Mouse (Mus musculus) R1 (cell line): ENCODE data around the gene Lrp8.

Source experiments
- DNase-seq: peaks from one replicate; pipeline ENCODE4 v3.0.0-alpha.2; 2018; ENCODE audit warnings: low read depth, low spot score

The Lrp8 gene

DNA sequence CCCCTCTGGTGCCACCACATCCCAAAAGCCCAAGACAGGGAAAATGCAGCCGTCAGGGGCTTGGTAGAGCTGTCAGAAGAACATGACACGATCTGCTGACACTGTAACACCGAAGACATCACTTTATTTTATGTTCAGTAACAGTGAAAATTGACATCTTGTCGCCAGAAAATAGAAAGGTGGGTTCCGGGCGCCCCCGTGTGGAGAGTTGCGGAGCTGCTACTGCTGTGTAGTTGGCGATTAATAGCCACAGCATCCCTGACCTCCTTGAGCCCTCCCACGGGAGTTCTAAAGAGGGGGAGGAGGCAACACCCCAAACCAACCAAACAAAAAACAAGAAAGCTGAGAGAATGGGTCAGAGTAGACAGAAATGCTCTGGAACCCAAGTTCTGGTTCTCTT is 42.9 kb downstream of the Lrp8 start:
- peak; percentile 59 for DNase-seq

DNA sequence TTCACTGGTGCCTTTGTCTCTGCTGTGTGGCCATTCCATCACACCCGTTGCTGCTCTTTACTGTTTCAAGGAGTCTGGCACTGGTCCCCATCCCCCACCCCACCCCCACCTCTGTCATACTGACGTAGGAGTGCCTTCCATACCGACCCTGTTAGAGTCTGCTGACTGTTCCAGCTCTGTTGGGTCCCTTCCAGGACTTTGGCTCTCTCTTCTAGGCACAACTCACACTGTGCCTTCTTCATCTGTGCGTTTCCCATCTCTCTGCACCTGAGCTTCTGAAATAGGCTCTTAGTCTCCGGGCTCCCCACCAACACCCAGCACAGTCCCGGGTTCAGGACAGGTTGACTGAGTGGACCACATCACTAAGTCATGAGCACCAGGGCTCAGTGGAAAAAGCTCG is 44.7 kb downstream of the Lrp8 start:
- DNase-seq: no peak

DNA sequence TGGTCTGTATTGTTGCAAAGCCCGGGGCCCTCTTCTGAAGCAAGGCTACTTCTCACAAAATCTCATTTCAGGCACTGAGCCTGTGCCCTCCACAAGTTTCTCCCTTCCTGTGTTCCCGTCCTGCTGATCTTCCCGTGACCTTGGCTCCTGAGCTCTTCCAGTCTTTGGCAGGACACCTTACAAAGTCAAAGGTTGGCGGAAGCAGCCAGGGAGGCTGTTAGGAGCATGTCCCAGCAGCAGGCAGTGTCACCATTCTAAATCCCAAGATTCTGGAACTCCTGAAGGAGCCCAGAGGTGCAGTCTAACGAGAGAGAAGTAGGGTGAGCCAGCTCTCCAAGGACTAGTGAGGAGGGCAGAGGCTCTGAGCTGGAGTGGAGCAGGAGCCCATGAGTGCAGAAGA is 46.5 kb downstream of the Lrp8 start:
- DNase-seq: no peak

DNA sequence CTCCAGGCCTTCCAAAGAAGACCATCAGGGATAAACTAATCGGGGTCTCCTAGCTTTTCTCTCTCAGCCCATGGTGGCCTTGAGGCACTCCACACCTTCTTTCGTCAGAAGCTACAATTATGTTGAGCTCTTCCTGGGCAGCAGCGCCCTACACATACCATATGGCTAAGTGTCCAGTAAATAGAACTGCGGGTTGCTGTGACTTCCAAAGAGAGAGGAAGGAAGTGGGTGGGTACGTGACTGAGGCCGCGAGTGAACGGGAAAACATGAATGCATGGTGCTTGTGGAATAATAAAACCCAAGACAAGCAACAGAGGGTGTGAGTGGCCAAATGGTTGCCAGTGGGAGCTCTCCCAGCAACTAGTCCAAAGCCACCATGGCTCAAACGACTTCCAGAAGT is 47.6 kb downstream of the Lrp8 start:
- no peak for DNase-seq

GRCm38 (mm10) chr4:107850091-107850490 is 48.0 kb downstream of the Lrp8 start:
- DNase-seq: no peak

GRCm38 (mm10) chr4:107853333-107853732 is 51.3 kb downstream of the Lrp8 start:
- no peak for DNase-seq

- DNase-seq: no peak
Measured at GRCm38 (mm10) chr4:107853836-107854235, 51.8 kb downstream of the Lrp8 start.

DNA sequence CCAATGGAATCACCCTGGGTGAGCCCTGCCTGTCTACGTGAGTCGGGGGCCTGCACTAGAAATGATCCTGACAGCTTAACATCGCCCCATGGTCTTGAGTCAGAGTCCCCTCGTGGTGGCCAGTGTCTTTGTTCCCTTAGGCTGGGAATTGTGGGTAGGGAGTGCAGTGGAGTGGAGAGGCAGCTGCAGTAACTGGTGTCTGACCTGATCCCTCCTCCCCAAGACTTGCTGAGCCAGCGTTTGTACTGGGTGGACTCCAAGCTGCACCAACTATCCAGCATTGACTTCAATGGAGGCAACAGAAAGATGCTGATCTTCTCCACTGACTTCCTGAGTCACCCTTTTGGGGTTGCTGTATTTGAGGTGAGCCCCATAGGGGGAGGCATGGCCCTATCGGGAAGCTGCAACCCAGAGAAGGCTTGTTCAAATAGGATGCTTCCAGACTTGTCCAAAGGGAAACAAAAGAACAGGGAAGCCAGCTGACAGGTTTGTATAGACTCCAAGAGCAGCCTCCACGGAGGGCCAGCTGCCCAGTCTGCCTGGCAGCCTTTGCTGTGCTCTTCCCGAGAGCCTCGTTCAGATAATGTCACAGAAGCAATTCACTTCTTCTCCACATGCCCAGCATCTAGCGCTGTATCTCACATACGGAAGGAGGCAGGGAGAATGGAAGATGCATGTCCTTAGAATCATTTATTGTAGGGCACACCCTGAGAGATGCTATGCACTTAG is 55.1 kb downstream of the Lrp8 start:
- DNase-seq: no peak

GRCm38 (mm10) chr4:107858995-107859394 is 56.9 kb downstream of the Lrp8 start:
- DNase-seq: no peak

DNA sequence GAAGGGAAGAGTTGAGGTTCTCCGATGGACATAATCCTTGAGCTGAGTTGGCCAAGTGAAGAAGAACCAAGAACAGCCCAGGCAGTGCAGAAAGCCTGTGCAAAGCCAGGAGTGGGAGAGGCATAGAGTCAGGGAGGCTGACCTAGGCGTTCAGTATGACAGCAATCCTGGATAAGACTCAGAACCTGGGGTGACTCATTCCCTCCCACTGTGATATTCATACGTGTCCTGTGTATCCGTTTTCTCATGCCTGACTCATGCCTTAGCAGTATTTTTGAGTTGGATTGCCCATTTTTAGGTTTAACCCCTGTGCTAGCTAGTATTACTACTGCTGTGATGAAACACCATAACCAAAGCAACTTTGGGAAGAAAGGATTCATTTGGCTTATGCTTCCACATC is 62.8 kb downstream of the Lrp8 start:
- DNase-seq: no peak

- peak; percentile 97 for DNase-seq
Measured at GRCm38 (mm10) chr4:107879254-107880050, 77.4 kb downstream of the Lrp8 start, which contains the start of gene Magoh. Magoh (plus strand) TSS chr4:107879755.

DNA sequence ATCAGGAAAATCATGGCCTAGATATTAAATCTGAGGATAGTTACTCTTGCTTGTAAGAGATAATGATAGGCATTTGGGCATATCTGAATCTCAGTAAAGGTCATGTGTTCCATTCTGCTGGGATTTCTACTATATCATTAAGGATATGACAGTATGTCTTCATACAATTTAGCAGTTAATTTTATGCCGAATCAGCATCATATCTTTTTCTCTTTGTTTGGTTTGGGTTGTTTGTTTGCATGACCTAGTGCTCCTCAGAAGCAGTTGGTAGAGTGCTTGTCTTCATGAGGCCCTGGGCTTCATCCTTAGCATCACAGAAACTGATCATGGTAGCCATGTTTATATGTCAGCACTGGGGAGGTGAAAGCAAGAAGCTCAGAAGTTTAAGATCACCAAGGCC is 79.6 kb downstream of the Lrp8 start:
- no peak for DNase-seq

DNA sequence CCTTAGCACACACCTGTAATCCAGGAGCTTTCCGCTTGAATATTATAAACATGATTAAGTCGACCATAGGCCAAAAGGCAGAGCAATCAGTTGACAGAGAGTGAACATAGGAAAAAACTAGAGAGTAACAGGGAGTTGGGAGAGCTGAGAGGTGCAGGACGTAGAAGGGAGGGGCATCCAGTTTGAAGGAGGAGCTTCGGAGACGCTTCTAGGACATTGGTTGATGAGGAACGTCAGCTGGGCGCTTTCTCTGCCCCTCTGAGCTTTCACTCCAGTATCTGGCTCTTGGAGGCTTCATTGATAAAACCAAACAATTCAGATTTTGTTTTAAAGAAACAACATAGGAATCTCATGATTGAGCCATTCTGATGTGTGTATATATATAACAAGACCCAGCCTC is 84.3 kb downstream of the Lrp8 start:
- DNase-seq: peak; percentile 75

DNA sequence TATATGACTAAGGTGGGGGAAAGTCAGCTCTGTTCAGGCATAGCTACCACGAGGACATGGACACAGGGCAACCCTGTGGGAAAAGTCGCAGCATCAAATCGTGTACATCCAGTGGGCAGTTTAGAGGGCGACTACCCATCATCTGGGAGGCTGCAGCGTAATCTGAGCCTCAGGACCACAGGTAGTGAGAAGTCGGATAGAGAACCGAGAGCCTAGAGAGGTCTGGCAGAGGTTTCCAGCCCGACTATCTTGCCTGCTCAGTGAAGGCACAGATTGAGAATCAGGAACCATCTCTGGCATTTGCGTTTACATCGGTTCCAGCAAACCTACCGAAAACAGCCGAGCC is 87.3 kb downstream of the Lrp8 start:
- DNase-seq: no peak

- peak; percentile 98 for DNase-seq
Measured at GRCm38 (mm10) chr4:107889731-107890432, 87.8 kb downstream of the Lrp8 start, which contains the start of gene 0610037L13Rik. 0610037L13Rik (plus strand) TSS chr4:107889813.

DNA sequence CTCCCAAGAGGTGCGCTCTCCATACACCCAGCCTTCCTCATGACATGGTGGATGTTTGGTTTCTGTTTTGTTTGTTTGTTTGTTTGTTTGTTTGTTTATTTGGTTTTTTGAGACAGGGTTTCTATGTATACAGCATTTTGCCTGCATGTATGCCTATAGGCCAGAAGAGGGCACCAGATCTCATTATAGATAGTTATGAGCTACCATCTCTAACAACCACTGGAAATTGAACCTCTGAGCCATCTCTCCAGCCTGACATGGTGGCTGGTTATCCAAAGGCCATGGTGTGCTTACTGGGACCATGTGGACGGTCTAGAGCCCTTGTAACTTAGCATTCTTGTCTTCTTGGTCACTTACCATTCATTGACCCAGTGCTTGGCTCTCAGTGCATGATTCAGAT is 90.6 kb downstream of the Lrp8 start:
- DNase-seq: no peak

GRCm38 (mm10) chr4:107899211-107899927 is 97.3 kb downstream of the Lrp8 start:
- no peak for DNase-seq

- no peak for DNase-seq
Measured at GRCm38 (mm10) chr4:107900206-107900605, 98.1 kb downstream of the Lrp8 start.

- no peak for DNase-seq
Measured at GRCm38 (mm10) chr4:107904252-107904651, 102.2 kb downstream of the Lrp8 start.

- DNase-seq: peak; percentile 53
Measured at GRCm38 (mm10) chr4:107906561-107906960, 104.5 kb downstream of the Lrp8 start.

GRCm38 (mm10) chr4:107910020-107910419 is 108.0 kb downstream of the Lrp8 start:
- DNase-seq: no peak

DNA sequence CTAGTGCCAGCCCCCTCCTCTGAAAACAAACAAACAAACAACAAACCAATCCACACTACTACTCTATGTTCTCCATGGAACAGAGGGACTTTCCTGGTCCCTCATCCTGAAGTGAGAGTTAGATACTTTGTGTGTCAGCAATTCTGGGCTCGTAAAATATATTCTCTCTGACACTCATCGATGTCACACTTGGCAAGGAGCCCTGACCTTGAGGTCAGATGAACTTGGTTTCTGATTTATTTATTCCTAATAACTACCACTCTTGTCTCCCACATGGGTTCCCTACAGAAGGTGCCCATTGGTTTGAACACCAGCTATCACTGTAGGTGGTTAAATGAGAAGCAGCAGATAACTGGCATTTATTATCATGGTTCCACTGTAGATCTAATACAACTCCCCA is 118.3 kb downstream of the Lrp8 start:
- no peak for DNase-seq
